Mouse (Mus musculus) skeletal muscle tissue, postnatal 0 days (tissue): ENCODE measurements around the gene Mastl. TPM values are rescaled to one million over a fixed set of nuclear protein-coding genes. Genes with fewer than 3 reads are reported as not detected.

ENCODE experiments used
- polyA plus RNA-seq: library from polyadenylated mRNA; unstranded; fragments of >200 nt; fragmentation: Nextera tagmentation; extraction: Ambion mirVana; gene quantifications from 2 replicates; pipeline ENCODE4 v1.2.1, GENCODE M21; 2015

The Mastl gene
- polyA plus RNA-seq: 1.9 and 2.8 TPM in 2 replicates

DNA sequence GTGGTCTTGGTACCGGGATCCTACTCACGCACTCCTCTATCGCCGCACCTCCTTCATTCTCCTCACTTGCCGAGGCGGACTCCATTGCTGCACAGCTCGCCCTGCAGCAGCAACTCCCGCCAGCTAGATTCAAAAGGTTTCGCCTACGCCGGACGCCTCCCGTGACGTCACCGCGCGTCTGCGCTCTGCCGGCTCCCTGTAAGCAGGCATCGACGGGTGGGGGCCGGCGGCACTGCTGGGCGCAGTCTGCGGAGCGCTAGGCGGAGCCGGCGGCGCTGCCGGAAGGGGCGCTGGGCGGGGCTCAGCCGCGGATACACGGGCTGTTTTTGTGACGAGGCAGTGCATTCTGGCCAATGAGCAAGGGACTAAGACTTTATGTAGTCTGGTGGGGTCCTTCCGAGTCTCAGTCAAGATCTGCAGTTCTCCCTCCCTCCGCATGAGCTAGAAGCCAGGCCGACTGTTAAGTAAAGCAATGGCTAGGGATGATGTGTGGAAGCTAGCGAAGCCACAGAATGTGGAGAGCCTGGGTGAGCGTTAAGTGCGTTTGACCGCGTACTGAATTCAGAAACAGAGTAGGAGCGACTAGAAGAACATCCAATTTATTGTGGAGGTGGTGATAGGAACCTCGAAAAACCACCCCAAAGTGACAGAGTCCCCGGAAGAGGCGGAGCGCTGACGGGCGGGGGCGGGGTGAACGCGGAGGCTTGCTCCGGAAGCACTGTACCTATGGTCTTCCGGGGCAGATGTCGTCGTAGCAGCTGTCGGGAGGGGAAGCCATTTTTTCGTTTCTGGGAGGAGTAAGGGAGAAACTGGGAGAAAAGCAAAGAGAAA is at the start of gene Mastl, which contains the start of gene Yme1l1:
Gene Mastl, minus strand, starts transcription at position 248 of the 831 bp plus-strand sequence.
Gene Yme1l1, plus strand, starts transcription at position 593 of the 831 bp plus-strand sequence.

DNA sequence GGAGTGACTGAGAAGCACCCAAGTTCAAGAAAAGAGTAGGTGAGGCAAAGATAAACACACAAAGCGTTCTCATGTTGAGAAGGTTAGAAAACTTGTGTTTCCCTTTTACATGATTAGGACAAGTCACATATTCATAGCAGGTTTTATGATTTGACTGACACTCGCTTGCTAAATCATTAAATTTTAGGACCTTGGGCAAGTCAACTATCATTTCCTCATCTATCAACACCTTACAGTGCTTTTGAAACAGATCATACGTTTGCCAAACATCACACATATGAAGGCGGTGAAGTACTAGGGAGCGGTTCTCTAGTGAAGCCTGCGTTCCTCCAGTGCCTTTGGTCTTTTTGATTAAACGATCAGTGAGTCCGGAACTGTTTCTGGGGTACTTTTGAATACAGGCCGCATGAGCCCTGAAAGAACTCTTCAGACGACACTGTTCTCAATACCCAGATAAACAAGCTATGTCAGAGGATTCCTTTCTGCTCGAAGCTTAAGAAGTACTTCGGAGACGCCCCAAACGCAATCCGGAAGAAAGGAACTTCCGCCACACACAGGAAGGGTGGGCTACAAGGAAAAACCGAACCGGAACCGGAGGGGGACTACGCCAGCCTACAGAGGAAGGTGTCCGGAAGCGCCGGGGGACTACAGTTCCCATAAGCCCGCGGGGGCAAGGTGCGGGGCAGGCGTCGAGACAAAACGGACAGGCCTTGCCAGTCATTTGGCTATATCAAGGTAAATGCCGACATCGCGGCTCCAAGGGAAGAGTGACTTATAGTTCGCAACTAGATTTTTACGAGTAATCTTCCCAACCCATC is 88.1 kb downstream of the Mastl start, which contains the start of gene Acbd5:
Gene Acbd5, plus strand, starts transcription at position 616 of the 818 bp plus-strand sequence.

Other genes with a start within 250 kb of the Mastl start
- gene Abi1, start 115.8 kb downstream of the Mastl start, polyA plus RNA-seq: 20.9 and 23.3 TPM in 2 replicates
- 21.6 and 23.6 TPM in 2 replicates for gene Acbd5, start 87.9 kb downstream of the Mastl start, polyA plus RNA-seq
- gene Yme1l1, start 345 bp upstream of the Mastl start, polyA plus RNA-seq: 41.1 and 41.3 TPM in 2 replicates
- 0.09 TPM in 1 of 2 replicates, not detected in the other for gene 4931423N10Rik, start 51.5 kb upstream of the Mastl start, polyA plus RNA-seq
- not detected in 2 replicates for gene Nxph2, start 165.2 kb upstream of the Mastl start, polyA plus RNA-seq